Mouse (Mus musculus): Measurements from ENCODE around the gene Epb41l3.

DNA sequence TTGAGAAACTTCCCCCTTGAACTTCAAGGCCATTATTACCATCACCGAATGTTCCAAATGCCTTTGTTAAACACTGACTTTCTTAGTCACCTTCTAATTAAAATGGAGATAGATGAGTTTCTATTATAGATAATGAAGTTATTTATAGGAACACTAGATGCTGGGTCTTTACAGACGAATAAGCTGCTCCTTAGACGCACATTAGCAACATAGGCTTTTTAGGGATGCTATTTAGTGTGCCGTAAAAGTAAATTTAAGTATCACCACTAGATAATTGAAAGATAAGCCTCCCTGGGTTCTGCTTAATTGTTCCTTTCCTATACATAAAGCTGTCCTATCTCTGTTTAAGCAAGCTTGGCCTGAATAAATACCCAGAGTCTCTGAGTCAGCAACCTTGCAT lies 226.1 kb downstream of the Epb41l3 start:
- no peak for TF ChIP-seq POLR2A (IDR thresholded peaks at IDR 0.05; ENCODE audit: control insufficient read depth, extremely low read depth, insufficient read depth, low read length, poor library complexity)
- TF ChIP-seq CTCF (IDR thresholded peaks at IDR 0.05; ENCODE audit: borderline replicate concordance, control insufficient read depth, extremely low read depth, insufficient read depth, low read length, poor library complexity): no peak
